Mouse (Mus musculus): ENCODE data around the gene Syt8.

GRCm38 (mm10) chr7:142398052-142398451 is 36.6 kb upstream of the Syt8 start:
- TF ChIP-seq GATA1 (IDR thresholded peaks at IDR 0.05; ENCODE audit: borderline replicate concordance, low read length) (no peak), FLI1 (IDR thresholded peaks at IDR 0.05; ENCODE audit: low read length) (no peak)
